ENCODE assay signal across 18 mouse cellular contexts in genomic region chr14:12149529-12149928, GRCm38 (mm10).
"Had no signal": no experiment of that assay in that cellular context is flagged by ENCODE, and none has a peak within 500 bp of the region (broad histone marks: within the 10 kb centered on the region; RNA-seq: fewer than 3 reads in every experiment).

No protein-coding gene starts in this region.

- DNase-seq: lung, adult 18-20 months; lung, embryonic 14.5 days; lung, postnatal 10 days; lung, postnatal 4 days; retina, postnatal 1 day; right cerebral cortex, adult 18-20 months; right cerebral cortex, postnatal 25 days; right cerebral cortex, postnatal 4 days; spleen, adult 18-20 months; thymus, adult 2 months; thymus, postnatal 25 days; thymus, postnatal 4 days had no signal

- ATAC-seq: midbrain, embryonic 13.5 days; midbrain, embryonic 15.5 days had no signal

- H3K4me1 ChIP-seq: midbrain, embryonic 15.5 days; neural tube, embryonic 13.5 days; neural tube, embryonic 15.5 days had no signal

- H3K27ac ChIP-seq: midbrain, embryonic 10.5 days; midbrain, embryonic 13.5 days; midbrain, embryonic 15.5 days; neural tube, embryonic 13.5 days; neural tube, embryonic 15.5 days had no signal

- H3K9me3 ChIP-seq: midbrain, embryonic 10.5 days; midbrain, embryonic 13.5 days; midbrain, embryonic 15.5 days; neural tube, embryonic 13.5 days; neural tube, embryonic 15.5 days had no signal

- H3K27me3 ChIP-seq: midbrain, embryonic 15.5 days; neural tube, embryonic 13.5 days had no signal

- H3K36me3 ChIP-seq: midbrain, embryonic 15.5 days had no signal

- H3K4me3 ChIP-seq: midbrain, embryonic 10.5 days; midbrain, embryonic 13.5 days; midbrain, embryonic 15.5 days; myocyte; neural tube, embryonic 13.5 days; neural tube, embryonic 15.5 days had no signal

- H3K4me2 ChIP-seq: lung, embryonic 14.5 days; midbrain, embryonic 13.5 days; midbrain, embryonic 15.5 days; neural tube, embryonic 13.5 days; neural tube, embryonic 15.5 days had no signal

- H3K9ac ChIP-seq: lung, embryonic 14.5 days; midbrain, embryonic 13.5 days; midbrain, embryonic 15.5 days; neural tube, embryonic 13.5 days; neural tube, embryonic 15.5 days had no signal
